Mouse (Mus musculus) kidney, postnatal 4 days (tissue): ENCODE data around the gene Rasgrp3.

ENCODE experiments used
- DNase-seq, 2 experiments: peaks; one replicate each; pipeline ENCODE4 v3.0.0; 2021; ENCODE audit warnings: mixed read lengths in 2 of 2

The Rasgrp3 gene

DNA sequence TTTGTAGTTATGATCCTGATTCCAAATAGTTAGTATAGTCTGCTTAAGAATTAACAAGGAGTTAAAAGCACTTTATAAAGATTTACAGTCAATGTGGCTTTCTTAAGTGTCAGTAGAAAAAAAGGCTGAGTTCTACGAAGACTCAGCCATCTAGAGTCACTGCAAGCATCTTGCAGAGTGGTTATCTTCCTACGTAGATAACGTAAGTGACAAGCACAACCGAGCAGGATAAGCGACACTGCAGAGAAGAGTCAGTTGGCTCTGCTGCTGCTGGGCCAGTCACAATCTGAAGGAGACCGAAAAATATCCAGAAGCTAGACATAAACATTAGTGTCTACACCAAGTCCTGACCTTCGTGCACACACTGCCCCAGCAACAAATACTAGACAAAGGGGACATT is 107.7 kb downstream of the Rasgrp3 start:
- DNase-seq = no peak

DNA sequence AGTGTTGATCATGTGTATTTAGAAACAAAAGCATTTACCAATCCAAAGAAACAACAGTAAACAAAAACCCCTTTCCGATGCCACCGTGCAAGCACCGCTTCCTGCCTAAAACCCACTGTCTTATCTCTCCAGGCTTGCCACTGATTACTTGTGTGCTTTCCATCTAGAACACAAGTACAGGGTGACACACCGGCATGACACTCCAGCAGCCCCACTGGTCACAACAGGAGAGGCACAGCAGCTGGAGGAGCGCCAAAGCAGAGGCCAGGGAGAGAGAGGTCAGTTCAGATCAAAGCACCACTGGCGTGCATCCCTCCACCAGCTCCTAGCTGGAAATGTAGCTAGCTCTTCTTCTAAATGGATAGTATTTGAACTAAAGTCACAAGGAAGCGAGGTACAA is 108.6 kb downstream of the Rasgrp3 start:
- DNase-seq = no peak

DNA sequence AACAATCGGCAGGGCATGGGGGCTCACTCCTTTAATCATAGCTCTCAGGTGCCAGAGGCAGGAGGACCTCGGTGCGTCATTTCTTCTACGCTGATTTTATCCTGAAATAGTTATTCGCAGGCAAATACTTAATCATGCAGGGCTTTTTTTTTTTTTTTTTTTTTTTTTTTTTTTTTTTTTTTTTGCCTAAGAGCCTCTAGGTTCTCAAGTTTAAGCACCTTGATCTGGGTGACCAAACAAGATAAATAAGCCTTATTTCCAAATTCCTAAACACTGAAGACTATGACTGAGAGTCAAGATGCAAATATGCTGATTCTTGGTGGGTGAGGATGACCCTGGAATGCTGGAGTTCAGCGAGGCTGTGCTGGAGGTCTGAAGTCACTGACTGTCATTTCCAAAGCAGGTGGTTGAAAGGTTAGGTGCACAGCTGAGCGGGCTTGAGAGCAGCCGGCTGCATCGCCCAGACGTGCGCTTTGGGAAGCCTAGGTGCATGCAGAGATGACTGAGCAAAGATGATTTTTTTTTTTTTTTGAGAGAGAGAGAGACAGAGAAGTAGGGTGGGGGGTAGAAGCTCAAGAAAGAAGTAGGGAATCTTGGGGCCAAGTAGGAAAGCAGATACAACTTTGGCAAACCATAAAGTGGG is 115.2 kb downstream of the Rasgrp3 start:
- DNase-seq = peak; percentile 46 to 60

DNA sequence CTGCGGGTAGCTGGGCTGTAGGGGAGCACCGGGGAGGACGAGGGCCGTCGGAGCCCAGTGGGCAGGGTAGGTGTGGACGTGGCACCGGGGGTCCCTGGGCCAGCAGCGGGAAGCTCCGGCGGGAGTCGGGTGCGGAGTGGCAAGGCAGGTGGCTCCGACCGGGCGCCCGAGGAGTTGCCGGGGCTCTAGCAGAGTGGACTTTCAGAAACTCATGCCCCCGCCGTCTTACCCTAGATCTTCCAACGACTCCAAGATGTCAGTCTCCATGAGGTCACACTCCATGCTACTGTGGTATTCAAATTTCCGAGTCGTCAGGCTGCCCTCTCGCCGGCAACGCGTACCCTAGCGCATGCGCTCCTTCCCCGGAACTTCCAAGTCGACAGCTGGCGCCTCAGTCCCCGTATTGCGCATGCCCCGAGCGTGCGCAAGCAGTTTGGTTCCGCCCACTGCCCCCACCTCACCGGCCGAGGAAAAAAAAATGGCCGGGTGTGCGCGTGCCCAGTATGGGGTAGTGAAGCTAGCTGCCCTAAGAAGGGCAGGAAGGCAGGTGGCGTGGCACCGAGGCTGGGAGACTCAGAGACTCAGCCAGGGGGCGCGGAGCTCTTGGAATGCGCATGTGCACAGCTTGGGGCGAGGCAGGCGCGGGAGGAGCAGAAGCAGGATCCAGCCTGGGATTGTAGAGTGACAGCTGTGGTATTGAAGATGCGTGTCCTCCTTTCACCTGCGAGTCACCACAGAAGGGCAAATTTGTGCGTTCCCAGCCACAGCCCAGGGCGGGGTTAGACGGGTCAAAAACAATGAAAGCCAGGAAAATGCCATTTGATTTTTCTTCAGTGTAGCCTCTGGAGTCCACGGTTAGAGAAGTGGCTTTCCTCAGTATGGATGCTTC is 116.1 kb downstream of the Rasgrp3 start, which contains the start of gene Fam98a:
Gene Fam98a (minus strand): TSS at position 435 of the 889 bp plus-strand sequence.
- peak; percentile 99 for DNase-seq

DNA sequence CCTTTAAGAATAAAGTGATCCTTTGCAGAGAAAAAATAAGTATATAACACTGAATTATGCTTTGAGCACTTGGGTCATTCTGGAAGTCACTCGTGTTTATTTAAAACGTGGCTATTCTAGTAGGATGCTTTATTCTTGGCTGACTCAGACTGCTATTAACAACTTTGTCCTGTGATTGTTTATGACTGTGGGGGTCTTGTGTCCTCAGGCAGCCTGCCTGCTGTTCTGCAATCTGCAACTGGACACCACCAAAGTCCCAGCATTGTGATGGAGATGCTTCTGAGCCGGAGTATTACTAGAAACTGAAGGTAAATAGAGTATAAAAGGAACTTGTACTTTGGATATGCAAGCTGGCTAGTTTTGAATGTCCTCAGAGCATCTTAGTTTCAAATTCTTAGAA is 121.3 kb downstream of the Rasgrp3 start:
- DNase-seq = no peak

DNA sequence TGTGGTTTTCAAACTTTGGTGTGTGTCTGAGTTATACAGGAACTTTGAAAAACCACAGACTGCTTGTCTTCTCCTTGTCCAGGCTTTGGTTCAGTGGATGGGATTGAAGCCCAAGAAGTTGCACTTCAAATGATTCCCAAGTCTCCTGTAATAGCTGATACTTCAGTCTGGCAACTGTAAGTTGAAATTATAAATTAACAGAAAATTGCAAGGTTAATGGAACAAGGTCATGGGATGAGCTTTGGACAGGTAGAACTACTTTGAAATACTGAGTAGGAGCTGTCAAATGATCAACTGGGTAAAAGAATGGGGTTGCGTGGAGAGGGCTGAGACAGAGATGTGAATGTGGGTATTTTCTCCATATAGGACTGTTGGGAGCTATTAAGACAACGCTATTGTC is 122.3 kb downstream of the Rasgrp3 start:
- no peak for DNase-seq

DNA sequence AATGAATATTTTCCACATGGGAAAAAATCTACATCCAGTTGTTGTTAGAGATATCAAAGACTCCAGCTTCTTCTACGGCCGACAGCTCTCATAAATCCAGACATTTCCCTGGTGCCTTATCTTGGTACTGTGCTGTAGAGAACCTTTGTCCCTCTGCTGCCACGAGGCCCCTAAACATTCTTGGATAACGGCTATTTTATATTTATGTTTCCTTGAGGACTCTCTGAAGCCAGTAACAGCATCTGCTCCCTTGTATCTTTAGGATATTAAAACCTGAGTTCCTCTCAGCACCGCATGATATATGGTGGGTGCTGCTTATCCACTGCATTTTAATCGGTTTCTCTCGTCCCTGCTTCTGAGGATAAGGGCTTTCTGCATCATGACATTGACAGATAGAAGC is 139.9 kb downstream of the Rasgrp3 start:
- no peak for DNase-seq
